Mouse (Mus musculus) gonadal fat pad, adult 2 months (tissue): ENCODE results near the gene Phactr2. TPM values are rescaled to one million over a fixed set of nuclear protein-coding genes. Genes with fewer than 3 reads are reported as not detected.

ENCODE experiments used
- DNase-seq: peaks from one replicate; pipeline ENCODE4 v3.0.0-alpha.2; 2012; ENCODE audit warnings: low read depth
- polyA plus RNA-seq: library from polyadenylated mRNA; depleted of rRNA; stranded (reverse); fragments of >200 nt; gene quantifications from 2 replicates; pipeline ENCODE4 v1.2.3, GENCODE M21; 2012

The Phactr2 gene
- polyA plus RNA-seq, 1 experiment: 8.1 TPM

- no peak for DNase-seq
Measured at GRCm38 (mm10) chr10:13401971-13402370, 72.2 kb downstream of the Phactr2 start.

GRCm38 (mm10) chr10:13395753-13396152 lies 78.5 kb downstream of the Phactr2 start:
- no peak for DNase-seq

- DNase-seq: no peak
Measured at GRCm38 (mm10) chr10:13394000-13394399, 80.2 kb downstream of the Phactr2 start.

DNA sequence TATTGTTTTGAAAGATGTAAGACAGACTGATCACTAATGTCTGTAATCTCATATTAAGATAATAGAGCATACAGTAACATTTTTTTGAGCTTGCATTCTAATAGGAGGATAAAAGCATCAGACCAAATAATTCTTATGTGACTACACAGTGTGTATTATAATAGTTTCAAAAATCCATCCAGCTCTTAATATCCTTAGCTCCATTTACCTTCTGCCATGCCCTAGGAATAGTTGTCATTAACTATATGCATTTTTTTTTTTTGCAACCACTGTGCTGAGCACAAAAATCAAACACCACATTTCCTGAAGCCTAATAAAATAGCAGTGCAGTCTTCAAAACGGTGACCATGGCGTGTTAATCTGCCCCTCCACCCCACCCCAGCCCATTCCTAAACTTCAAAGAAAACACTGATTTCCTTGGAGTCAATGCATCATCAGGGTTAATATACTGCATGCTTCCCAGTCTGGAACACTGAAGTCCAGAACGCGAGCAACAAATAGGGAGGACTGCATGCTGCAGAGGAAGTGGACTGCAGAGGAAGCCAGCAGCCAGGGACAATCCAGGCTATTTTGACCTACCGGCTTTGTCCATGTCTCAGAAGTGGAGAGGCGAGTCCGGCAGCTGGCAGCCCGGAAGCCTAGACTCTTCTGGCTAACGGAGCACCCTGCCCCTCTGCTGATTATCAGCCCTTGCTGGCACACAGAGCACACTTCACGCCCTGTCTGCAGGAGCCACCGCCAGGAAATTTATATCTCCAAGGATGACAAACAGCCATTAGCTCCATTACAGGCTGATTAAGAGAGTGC lies 85.9 kb downstream of the Phactr2 start:
- DNase-seq: no peak

DNA sequence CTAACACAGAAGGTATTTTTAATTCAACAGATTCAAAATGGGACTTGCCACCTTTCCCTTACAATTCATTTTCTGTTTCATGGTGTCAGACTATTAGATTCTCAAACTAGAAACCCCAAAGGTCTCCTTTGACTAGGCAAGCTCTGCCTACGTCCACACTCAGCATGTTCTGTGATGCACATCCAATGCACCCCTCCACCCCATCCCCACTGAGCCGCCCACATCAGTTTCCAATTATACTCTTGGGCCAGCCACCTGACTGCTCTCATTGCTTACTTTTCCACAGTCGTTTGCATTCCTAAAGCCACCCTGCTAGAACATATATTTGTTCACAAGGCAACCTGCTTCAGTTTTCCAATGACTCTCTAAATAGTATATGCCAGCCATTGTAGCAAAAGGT lies 89.3 kb downstream of the Phactr2 start:
- DNase-seq: no peak

DNA sequence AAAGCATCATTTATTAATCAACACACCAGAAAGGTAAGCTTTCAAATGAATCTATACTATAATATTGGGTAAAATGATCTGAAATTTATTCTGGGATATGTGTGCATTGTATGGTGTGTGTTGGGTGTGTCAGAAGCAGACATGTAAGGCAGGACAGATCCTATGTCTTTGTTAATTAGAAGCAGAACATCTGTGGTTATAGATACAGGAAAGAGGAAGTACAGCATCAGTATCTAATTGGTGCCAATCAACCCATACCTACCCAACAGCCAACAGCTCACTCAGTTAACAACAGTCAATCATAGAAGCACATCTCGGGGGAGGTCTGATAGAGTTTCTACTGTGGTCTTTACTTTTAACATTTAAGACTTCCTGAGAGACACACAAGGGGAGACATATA lies 96.3 kb downstream of the Phactr2 start:
- no peak for DNase-seq

DNA sequence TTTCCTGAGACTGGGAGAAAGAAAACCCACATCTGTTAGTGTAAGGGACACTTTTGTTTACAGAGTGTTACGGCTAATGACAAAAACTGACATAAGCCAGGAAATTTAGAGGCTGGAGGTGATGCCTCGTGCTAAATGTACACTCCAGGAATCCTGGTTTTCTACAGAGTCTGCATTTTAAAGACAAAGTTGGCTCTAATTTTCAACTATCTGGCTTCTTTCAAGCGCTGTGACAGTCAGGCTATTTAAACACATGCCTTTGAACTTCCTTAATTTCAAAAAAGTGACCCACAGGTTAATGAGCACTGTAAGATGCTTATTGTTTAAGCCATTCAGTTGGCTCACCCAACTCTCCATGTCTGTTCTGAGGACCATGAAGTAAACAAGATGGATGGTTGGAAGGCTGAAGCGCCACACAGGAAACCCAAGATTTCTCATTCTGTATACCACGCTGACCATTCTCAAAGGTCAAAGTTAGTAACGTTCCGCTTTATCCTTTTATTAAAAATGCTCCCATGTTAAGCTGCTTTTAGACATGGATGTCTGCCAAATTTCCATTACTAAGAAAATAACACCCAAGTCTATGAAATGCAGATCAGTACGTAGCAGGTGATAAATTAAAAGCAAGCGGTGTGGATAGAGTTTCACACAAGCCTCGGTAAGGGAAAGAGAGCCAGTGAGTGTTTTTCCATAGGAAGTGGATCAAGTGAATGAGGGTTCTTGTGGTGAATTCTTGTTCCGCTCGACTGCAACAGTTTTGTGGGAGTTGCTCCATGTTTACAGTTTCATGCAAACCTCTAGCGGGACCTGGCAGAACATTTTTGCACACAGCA lies 97.6 kb downstream of the Phactr2 start:
- no peak for DNase-seq

GRCm38 (mm10) chr10:13375820-13376219 lies 98.4 kb downstream of the Phactr2 start:
- no peak for DNase-seq

- peak; percentile 79 for DNase-seq
Measured at GRCm38 (mm10) chr10:13369581-13370375, 104.4 kb downstream of the Phactr2 start.

GRCm38 (mm10) chr10:13364286-13364580 lies 110.0 kb downstream of the Phactr2 start:
- DNase-seq: no peak

GRCm38 (mm10) chr10:13363499-13364285 lies 110.5 kb downstream of the Phactr2 start:
- DNase-seq: no peak

- DNase-seq: no peak
Measured at GRCm38 (mm10) chr10:13360913-13361312, 113.3 kb downstream of the Phactr2 start.

- DNase-seq: no peak
Measured at GRCm38 (mm10) chr10:13359846-13360245, 114.4 kb downstream of the Phactr2 start.

DNA sequence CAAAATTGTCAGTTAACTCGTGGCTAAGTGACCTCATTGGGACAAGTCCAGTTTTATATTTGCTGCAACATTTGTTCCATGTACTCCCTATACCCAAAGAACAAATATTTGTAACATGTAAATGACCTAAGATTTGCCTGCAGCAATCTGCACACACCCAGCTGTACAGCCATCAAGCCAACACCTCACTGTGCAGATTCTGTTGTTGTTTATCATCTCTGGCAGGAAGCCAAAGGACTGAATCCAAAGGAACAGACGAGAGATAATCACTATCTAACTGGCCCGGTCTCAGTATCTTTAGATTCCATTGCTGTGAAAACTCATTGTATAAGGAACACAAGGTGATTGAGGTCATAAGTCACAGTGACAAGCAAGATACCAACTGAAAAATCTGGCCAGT lies 115.5 kb downstream of the Phactr2 start:
- no peak for DNase-seq

DNA sequence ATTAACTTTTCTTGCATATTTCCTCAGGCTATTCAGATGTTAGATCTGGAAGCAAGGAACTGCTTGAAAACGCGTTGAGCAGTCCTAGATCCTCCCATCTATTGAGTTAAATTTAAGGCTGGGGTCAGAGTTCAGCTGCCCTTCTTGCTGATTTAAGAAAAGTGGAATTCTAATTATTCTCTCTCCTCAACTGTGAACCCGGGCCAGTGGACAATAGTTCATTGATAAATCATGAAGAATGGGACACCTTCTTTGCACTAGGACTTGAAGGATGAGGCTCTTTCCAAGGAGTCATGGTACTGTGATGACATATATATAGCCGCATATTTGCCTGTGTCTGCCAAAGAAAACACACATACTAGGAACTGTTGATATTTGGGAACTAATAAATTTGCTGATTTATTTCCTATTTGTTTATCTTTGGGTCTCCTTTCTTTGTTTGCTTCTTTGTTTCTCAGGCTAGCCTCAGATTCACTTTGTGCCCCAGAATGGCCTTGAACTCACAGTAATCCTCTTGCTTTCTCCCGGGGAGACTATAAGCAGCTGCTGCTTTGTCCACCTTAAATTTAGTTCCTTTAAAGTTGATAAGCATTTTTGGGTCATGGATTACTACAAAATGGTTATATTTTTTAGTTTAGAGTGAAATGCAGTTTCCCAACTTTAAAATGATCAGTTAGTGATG lies 127.5 kb downstream of the Phactr2 start:
- no peak for DNase-seq

DNA sequence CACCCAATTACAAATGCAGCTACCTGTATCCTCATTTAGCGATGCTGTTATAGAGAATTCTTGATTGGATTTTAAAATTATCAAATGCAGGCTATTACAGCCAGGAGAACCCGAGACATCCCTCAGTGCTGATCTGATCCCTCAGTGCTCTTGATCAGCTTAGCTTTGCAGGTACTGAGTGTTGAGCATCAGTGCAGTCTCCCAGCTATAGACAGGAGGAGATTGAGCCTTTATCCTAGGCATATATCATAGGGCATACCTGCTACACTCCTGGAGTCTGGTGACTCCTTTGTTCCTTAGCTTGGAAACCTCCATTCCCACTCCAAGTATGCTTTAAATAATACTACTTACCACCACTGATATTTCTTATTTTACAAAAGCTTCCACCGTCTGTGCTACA lies 133.6 kb downstream of the Phactr2 start:
- no peak for DNase-seq

- DNase-seq: no peak
Measured at GRCm38 (mm10) chr10:13336964-13337363, 137.2 kb downstream of the Phactr2 start.

DNA sequence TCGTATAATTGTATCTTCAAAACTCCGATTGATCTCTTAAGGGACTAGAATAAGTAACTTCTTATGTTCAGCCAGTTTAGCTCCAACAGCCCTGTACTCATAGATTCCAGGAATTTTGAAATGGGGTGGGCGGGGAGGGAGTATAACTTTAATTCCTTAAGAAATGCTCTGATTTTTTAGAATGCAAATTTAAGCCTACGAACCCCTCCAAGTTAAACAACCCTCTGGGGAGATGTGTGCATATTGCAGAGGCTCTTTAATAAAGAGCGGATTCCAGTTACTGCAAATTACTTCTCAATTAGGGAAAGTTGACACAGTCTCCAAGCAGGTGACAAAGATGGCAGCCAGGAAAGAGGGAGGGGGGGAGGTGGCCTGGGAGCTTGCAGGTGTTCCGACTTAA lies 138.4 kb downstream of the Phactr2 start:
- no peak for DNase-seq

- no peak for DNase-seq
Measured at GRCm38 (mm10) chr10:13335347-13335746, 138.9 kb downstream of the Phactr2 start.

DNA sequence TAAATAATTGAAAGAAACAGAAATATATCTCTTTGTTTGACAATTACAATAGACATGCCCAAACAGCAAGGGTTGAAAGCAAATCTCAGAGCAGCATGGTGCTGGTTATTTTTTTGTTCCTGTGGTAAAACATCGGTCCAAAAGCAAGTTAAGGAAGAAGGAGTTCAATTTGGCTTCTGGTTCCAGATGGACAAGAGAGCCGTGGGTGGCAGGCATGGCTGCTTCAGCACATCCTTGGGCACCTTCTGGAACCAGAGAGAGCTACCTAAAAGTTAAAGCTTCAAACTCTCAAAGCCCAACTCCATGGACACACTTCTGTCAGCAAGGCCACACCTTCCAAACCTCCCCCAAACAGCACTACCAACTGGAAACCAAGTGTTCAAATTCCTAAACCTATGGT lies 140.4 kb downstream of the Phactr2 start:
- DNase-seq: no peak

DNA sequence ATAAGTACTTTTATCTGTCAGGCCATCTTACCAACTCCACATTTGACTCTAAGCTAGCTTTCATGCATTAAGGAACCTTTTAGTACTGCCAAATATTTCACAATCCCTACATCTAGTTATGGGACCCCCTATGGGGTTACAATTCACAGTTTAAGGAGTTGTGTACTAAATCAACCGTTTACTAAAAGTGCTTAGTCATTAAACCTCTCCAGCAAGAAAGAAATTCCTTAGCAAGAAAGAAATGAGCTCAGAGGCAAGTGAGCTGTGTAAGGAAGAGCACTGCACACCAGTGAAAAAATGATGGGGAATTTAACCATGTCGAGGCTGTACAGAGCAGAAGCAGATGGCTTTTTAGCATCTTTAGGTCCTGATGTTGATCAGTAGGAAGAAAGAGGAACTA lies 141.2 kb downstream of the Phactr2 start:
- no peak for DNase-seq
